Mouse (Mus musculus): ENCODE measurements around the gene Utrn. TPM values are rescaled to one million over a fixed set of nuclear protein-coding genes. Genes with fewer than 3 reads are reported as not detected.
A peak's percentile ranks its signal among the peaks of the same experiment; 100 is the strongest.

Utrn gene
- polyA plus RNA-seq, 1 experiment from 2014 or later: 78.8 TPM

- peak; percentile 82 for ATAC-seq (ENCODE audit: borderline replicate concordance, extremely low read depth, low FRiP score, low TSS enrichment)
- peak overlapping the region; percentile 96 for H3K27ac ChIP-seq
- H3K9me3 ChIP-seq: no peaks in the 10 kb centered on the region
- peak overlapping the region; percentile 79 for H3K9ac ChIP-seq
- H3K4me1 ChIP-seq: peaks cover 18% of the 10 kb centered on the region
- no peaks in the 10 kb centered on the region for H3K36me3 ChIP-seq
- H3K27me3 ChIP-seq: no peaks in the 10 kb centered on the region
- peak overlapping the region; percentile 90 for H3K4me2 ChIP-seq
- under 1% methylated on average over 41 of the region's 41 CpGs for WGBS
- H3K4me3 ChIP-seq: peak overlapping the region; percentile 84
Observed at GRCm38 (mm10) chr10:12868189-12869028, 756 bp downstream of the Utrn start.

GRCm38 (mm10) chr10:12867733-12868188 is 1.4 kb downstream of the Utrn start:
- no peak for ATAC-seq (ENCODE audit: borderline replicate concordance, extremely low read depth, low FRiP score, low TSS enrichment)
- Histone ChIP-seq H3K36me3 (no peaks in the 10 kb centered on the region), H3K9ac (peak overlapping the region; percentile 79), H3K4me3 (peak overlapping the region; percentile 84), H3K4me1 (peaks cover 18% of the 10 kb centered on the region), H3K27me3 (no peaks in the 10 kb centered on the region), H3K9me3 (no peaks in the 10 kb centered on the region), H3K4me2 (peak overlapping the region; percentile 90), H3K27ac (peak overlapping the region; percentile 96)
- under 1% methylated on average over 12 of the region's 12 CpGs for whole genome bisulfite sequencing

- H3K4me2 ChIP-seq: peak overlapping the region; percentile 90
- H3K4me3 ChIP-seq: peak overlapping the region; percentile 84
- H3K27me3 ChIP-seq: no peaks in the 10 kb centered on the region
- ATAC-seq (ENCODE audit: borderline replicate concordance, extremely low read depth, low FRiP score, low TSS enrichment): no peak
- peak overlapping the region; percentile 96 for H3K27ac ChIP-seq
- H3K9ac ChIP-seq: peak overlapping the region; percentile 79
- WGBS: 2% methylated on average over 28 of the region's 28 CpGs
- peaks cover 18% of the 10 kb centered on the region for H3K4me1 ChIP-seq
- no peaks in the 10 kb centered on the region for H3K36me3 ChIP-seq
- no peaks in the 10 kb centered on the region for H3K9me3 ChIP-seq
Observed at GRCm38 (mm10) chr10:12866971-12867732, 2.0 kb downstream of the Utrn start.

GRCm38 (mm10) chr10:12865201-12865600 is 4.0 kb downstream of the Utrn start:
- Histone ChIP-seq H3K27ac (no peak overlapping the region), H3K4me1 (peaks cover 18% of the 10 kb centered on the region), H3K36me3 (no peaks in the 10 kb centered on the region; the same call in 1 of the 2 replicates), H3K9me3 (no peaks in the 10 kb centered on the region), H3K4me2 (no peak overlapping the region), H3K9ac (no peak overlapping the region), H3K4me3 (no peak overlapping the region), H3K27me3 (no peaks in the 10 kb centered on the region)
- ATAC-seq (ENCODE audit: borderline replicate concordance, extremely low read depth, low FRiP score, low TSS enrichment): no peak
- WGBS: 67% methylated on average over 6 of the region's 6 CpGs

GRCm38 (mm10) chr10:12863581-12863980 is 5.6 kb downstream of the Utrn start:
- Histone ChIP-seq H3K27me3 (no peaks in the 10 kb centered on the region), H3K36me3 (peaks cover 3% of the 10 kb centered on the region; the same call in 1 of the 2 replicates), H3K9ac (no peak overlapping the region), H3K4me3 (no peak overlapping the region), H3K9me3 (no peaks in the 10 kb centered on the region), H3K4me1 (peaks cover 18% of the 10 kb centered on the region), H3K4me2 (no peak overlapping the region), H3K27ac (no peak overlapping the region)
- no peak for ATAC-seq (ENCODE audit: borderline replicate concordance, extremely low read depth, low FRiP score, low TSS enrichment)
- WGBS: 91% methylated on average over 9 of the region's 9 CpGs

GRCm38 (mm10) chr10:12862047-12862446 is 7.1 kb downstream of the Utrn start:
- Histone ChIP-seq H3K27me3 (no peaks in the 10 kb centered on the region), H3K4me1 (peaks cover 13% of the 10 kb centered on the region), H3K9me3 (no peaks in the 10 kb centered on the region), H3K36me3 (peaks cover 3% of the 10 kb centered on the region; the same call in 1 of the 2 replicates), H3K9ac (no peak overlapping the region), H3K4me2 (no peak overlapping the region), H3K27ac (no peak overlapping the region), H3K4me3 (no peak overlapping the region)
- 80% methylated on average over 8 of the region's 8 CpGs for WGBS
- ATAC-seq (ENCODE audit: borderline replicate concordance, extremely low read depth, low FRiP score, low TSS enrichment): no peak

- H3K9me3 ChIP-seq: no peaks in the 10 kb centered on the region
- H3K36me3 ChIP-seq: peaks cover 3% of the 10 kb centered on the region; the same call in 1 of the 2 replicates
- no peak overlapping the region for H3K9ac ChIP-seq
- H3K4me1 ChIP-seq: peaks cover 6% of the 10 kb centered on the region
- no peak for ATAC-seq (ENCODE audit: borderline replicate concordance, extremely low read depth, low FRiP score, low TSS enrichment)
- H3K4me3 ChIP-seq: no peak overlapping the region
- no peaks in the 10 kb centered on the region for H3K27me3 ChIP-seq
- no peak overlapping the region for H3K4me2 ChIP-seq
- 79% methylated on average over 2 of the region's 2 CpGs for WGBS
- H3K27ac ChIP-seq: no peak overlapping the region
Observed at GRCm38 (mm10) chr10:12861381-12861780, 7.8 kb downstream of the Utrn start.

- Histone ChIP-seq H3K9ac (no peak overlapping the region), H3K9me3 (no peaks in the 10 kb centered on the region), H3K36me3 (peaks cover 3% of the 10 kb centered on the region; the same call in 1 of the 2 replicates), H3K4me1 (peaks cover 6% of the 10 kb centered on the region; the same call in 1 of the 2 replicates), H3K27ac (no peak overlapping the region), H3K4me3 (no peak overlapping the region), H3K4me2 (no peak overlapping the region), H3K27me3 (no peaks in the 10 kb centered on the region)
- WGBS: 76% methylated on average over 4 of the region's 4 CpGs
- no peak for ATAC-seq (ENCODE audit: borderline replicate concordance, extremely low read depth, low FRiP score, low TSS enrichment)
Observed at GRCm38 (mm10) chr10:12860765-12861164, 8.4 kb downstream of the Utrn start.

- 78% methylated on average over 7 of the region's 7 CpGs for WGBS
- Histone ChIP-seq H3K4me3 (no peak overlapping the region), H3K9me3 (no peaks in the 10 kb centered on the region), H3K27ac (no peak overlapping the region), H3K36me3 (peaks cover 3% of the 10 kb centered on the region; the same call in 1 of the 2 replicates), H3K27me3 (no peaks in the 10 kb centered on the region), H3K9ac (no peak overlapping the region), H3K4me1 (peaks cover 6% of the 10 kb centered on the region; the same call in 1 of the 2 replicates), H3K4me2 (no peak overlapping the region)
- ATAC-seq (ENCODE audit: borderline replicate concordance, extremely low read depth, low FRiP score, low TSS enrichment): no peak
Observed at GRCm38 (mm10) chr10:12860331-12860730, 8.8 kb downstream of the Utrn start.

- no peak for ATAC-seq (ENCODE audit: borderline replicate concordance, extremely low read depth, low FRiP score, low TSS enrichment)
- Histone ChIP-seq H3K27ac (no peak overlapping the region), H3K36me3 (peaks cover 3% of the 10 kb centered on the region; the same call in 1 of the 2 replicates), H3K9me3 (no peaks in the 10 kb centered on the region), H3K4me1 (peaks cover 6% of the 10 kb centered on the region; the same call in 1 of the 2 replicates), H3K4me3 (no peak overlapping the region), H3K27me3 (no peaks in the 10 kb centered on the region), H3K4me2 (no peak overlapping the region), H3K9ac (no peak overlapping the region)
- 64% methylated on average over 5 of the region's 5 CpGs for WGBS
Observed at GRCm38 (mm10) chr10:12858017-12858416, 11.1 kb downstream of the Utrn start.

- peaks cover 17% of the 10 kb centered on the region; the same call in 1 of the 2 replicates for H3K4me1 ChIP-seq
Observed at GRCm38 (mm10) chr10:12854298-12854697, 14.9 kb downstream of the Utrn start.

More at GRCm38 (mm10) chr10:12854298-12854697, 14.9 kb downstream of the Utrn start:
- 70% methylated on average over 6 of the region's 6 CpGs for WGBS
- Histone ChIP-seq H3K36me3 (peaks cover under 1% of the 10 kb centered on the region; the same call in 1 of the 2 replicates), H3K27me3 (no peaks in the 10 kb centered on the region), H3K4me2 (no peak overlapping the region), H3K9ac (no peak overlapping the region), H3K27ac (no peak overlapping the region), H3K4me3 (no peak overlapping the region), H3K9me3 (no peaks in the 10 kb centered on the region)
- no peak for ATAC-seq (ENCODE audit: borderline replicate concordance, extremely low read depth, low FRiP score, low TSS enrichment)
